Mouse (Mus musculus) testis, adult 2 months (tissue): ENCODE data around the gene 1700028J19Rik.

Source experiments
- CTCF ChIP-seq: fragments of 200-500 bp; IDR thresholded peaks from 2 replicates; pipeline ENCODE4 v1.5.1; 2012; ENCODE audit warnings: low read depth, mild to moderate bottlenecking, inconsistent platforms, low read length, moderate library complexity; ENCODE audit not compliant: control insufficient read depth, insufficient read depth, insufficient replicate concordance
- POLR2A ChIP-seq: fragments of 200-500 bp; IDR thresholded peaks from 2 replicates; pipeline ENCODE4 v1.6.1; 2012; ENCODE audit warnings: low read depth, mild to moderate bottlenecking, inconsistent platforms, low read length, moderate library complexity; ENCODE audit not compliant: control insufficient read depth

DNA sequence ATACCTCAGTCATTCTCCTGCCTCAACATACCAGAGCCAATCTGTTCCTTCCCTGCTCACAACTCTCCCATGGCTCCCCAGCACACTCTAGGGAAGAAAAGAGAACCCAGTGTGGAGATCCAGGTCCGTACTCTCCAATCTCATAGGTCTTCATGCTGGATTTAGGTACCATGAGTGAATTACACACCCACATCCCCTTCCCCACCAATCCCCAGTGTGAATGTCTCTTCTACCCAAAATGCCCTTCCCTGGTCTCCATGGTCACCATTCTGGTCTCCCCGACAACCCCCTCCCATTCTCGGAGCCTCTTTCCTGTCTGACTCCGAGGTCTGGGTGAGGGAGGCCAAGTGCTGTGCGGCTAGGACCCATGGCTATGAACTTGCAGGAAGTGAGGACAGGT, 14.7 kb upstream of the 1700028J19Rik start, which contains the start of gene Gm15517:
- TF ChIP-seq CTCF (no peak), POLR2A (peak; percentile 42; the same call in 1 of the 2 replicates)
